Mouse (Mus musculus) midbrain, embryonic 11.5 days (tissue): ENCODE data around the gene Elmo3. TPM values are rescaled to one million over a fixed set of nuclear protein-coding genes. Genes with fewer than 3 reads are reported as not detected.
A peak's percentile ranks its signal among the peaks of the same experiment; 100 is the strongest.

Experiments
- ATAC-seq: fragments of 200-750 bp; cut with Nextera tagmentation; 2 replicates; pipeline ENCODE4 v1.8.0; 2017; ENCODE audit warnings: moderate TSS enrichment, moderate library complexity; ENCODE audit not compliant: low FRiP score
- DNase-seq: peaks from one replicate; pipeline ENCODE4 v3.0.0; 2015; ENCODE audit warnings: low spot score; ENCODE audit errors: missing footprints
- H3K27ac ChIP-seq: fragments of 300-500 bp; sonication (generic); 2 replicates; pipeline ENCODE4 v1.5.1; 2014; ENCODE audit warnings: low read depth, low read length
- H3K27me3 ChIP-seq: fragments of 300-500 bp; sonication (generic); 2 replicates; pipeline ENCODE4 v1.6.1; 2014; ENCODE audit warnings: mild to moderate bottlenecking, low read length, moderate library complexity, mixed read lengths; ENCODE audit not compliant: control insufficient read depth, insufficient read depth
- H3K36me3 ChIP-seq: fragments of 300-500 bp; sonication (generic); 2 replicates; pipeline ENCODE4 v1.6.1; 2014; ENCODE audit warnings: mild to moderate bottlenecking, low read length, moderate library complexity, mixed read lengths; ENCODE audit not compliant: control insufficient read depth, insufficient read depth
- H3K4me1 ChIP-seq: fragments of 300-500 bp; sonication (generic); 2 replicates; pipeline ENCODE4 v1.6.1; 2014; ENCODE audit warnings: low read length; ENCODE audit not compliant: control insufficient read depth, insufficient read depth
- H3K4me2 ChIP-seq: fragments of 300-500 bp; sonication (generic); 2 replicates; pipeline ENCODE4 v1.6.1; 2014; ENCODE audit warnings: mild to moderate bottlenecking, moderate library complexity
- H3K4me3 ChIP-seq: fragments of 300-500 bp; sonication (generic); 2 replicates; pipeline ENCODE4 v1.5.1; 2014; ENCODE audit warnings: low read depth, low read length
- H3K9ac ChIP-seq: fragments of 300-500 bp; sonication (generic); 2 replicates; pipeline ENCODE4 v1.6.1; 2014; ENCODE audit warnings: low read length
- H3K9me3 ChIP-seq: fragments of 300-500 bp; sonication (generic); 2 replicates; pipeline ENCODE4 v1.6.1; 2016; ENCODE audit warnings: low read length; ENCODE audit not compliant: control insufficient read depth
- WGBS: fragments of 180-500 bp; shearing (Covaris S2); extraction: QIAGEN DNeasy Blood & Tissue Kit; methylation state at CpG from one replicate; pipeline ENCODE4 v1.1.7; 2014; 5-methylcytosine and 5-hydroxymethylcytosine counted together
- polyA plus RNA-seq: library from polyadenylated mRNA; unstranded; fragments of >200 nt; fragmentation: Nextera tagmentation; extraction: Ambion mirVana; gene quantifications from 2 replicates; pipeline ENCODE4 v1.2.1, GENCODE M21; 2014

Gene Elmo3
- polyA plus RNA-seq, 1 experiment from 2014 or later = 1.8 TPM

DNA sequence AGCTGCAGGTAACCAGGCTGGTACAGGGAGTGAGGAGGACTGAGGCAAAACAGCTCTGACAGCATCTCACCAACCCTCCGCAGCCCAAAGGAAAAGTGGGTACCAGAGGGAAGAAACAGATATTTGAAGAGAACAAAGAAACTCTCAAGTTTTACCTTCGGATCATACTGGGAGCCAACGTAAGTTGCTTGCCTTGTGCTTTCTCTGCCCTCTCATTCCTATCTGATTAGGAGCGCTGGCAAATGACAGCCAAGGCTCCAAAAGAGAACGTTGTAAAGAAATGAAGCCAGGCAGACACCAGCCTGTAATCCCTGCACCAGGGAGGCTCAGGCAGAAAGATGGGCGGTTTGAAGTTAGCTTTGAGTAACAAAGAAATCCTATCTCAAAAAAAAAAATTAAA lies 21.6 kb downstream of the Elmo3 start:
- Histone ChIP-seq H3K9me3 (no peaks in the 10 kb centered on the region), H3K4me1 (peaks cover 12% of the 10 kb centered on the region), H3K27me3 (no peaks in the 10 kb centered on the region), H3K36me3 (peaks cover 27% of the 10 kb centered on the region), H3K27ac (no peak overlapping the region), H3K9ac (peak overlapping the region; percentile 74), H3K4me2 (peak overlapping the region; percentile 78), H3K4me3 (peak overlapping the region; percentile 77)
- 50% methylated on average over 6 of the region's 6 CpGs for WGBS
- ATAC-seq (no peak), DNase-seq (no peak)

DNA sequence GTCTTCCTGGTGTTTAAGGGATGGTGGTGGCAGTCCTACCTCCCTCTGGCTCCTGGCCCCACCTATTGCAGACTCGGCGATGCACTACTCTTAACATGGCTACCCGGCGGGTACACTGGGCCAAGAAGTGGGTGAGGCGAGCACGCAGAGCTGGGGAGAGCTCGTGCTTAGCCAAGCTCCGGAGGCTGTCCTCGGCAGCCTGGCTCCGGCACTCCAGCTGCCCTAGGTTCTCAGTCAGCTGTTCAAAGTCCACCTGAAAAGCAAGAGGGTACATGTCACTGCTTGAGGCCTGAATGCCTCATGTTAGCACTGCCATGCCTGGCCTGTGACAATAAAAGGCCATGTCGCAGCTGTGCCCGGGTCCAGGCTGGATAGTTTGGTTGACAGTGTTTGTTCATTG lies 24.9 kb downstream of the Elmo3 start:
- Histone ChIP-seq H3K4me3 (no peak overlapping the region), H3K4me1 (peaks cover 10% of the 10 kb centered on the region), H3K9me3 (no peaks in the 10 kb centered on the region), H3K27me3 (no peaks in the 10 kb centered on the region), H3K4me2 (no peak overlapping the region), H3K27ac (no peak overlapping the region), H3K36me3 (peaks cover 34% of the 10 kb centered on the region), H3K9ac (no peak overlapping the region)
- WGBS = 96% methylated on average over 12 of the region's 12 CpGs
- no peak for DNase-seq
- no peak for ATAC-seq

DNA sequence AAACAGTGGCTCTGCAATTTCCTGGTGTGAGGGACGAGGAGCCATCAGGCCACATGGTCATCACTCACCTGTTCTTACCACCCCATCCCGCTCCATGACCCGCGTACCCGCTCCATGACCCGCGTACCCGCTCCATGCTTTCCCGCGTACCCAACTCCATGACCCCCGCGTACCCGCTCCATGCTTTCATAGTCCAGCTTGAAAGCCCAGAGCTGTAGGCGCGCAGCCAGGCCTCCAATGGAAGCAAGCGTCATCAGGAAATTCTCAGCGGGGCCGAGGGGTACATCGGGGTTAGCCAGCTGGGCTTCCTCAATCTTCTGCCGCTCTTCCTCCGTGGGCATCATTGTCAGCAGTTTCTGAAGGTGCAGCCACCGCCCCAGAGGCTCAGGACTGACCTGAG lies 26.1 kb downstream of the Elmo3 start:
- 97% methylated on average over 22 of the region's 22 CpGs for WGBS

DNA sequence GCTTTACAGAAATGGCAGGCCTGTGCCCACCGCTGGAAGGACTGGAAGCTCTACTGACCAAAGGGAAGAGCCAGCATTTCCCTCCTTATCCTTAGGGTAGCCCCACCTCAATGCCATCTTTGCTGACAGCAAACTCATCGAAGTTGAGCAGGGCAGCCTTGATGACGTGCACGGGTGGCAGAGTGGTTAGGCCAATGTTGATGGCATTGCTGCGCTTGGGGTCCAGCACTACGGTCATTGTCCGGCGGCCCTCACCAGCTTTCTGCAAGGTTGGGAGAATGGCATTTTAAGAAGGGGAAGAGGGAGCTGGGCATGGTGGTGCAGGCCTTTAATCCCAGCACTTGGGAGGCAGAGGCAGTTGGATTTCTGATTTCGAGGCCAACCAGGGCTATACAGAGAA lies 26.5 kb downstream of the Elmo3 start:
- H3K9me3 ChIP-seq = no peaks in the 10 kb centered on the region
- no peaks in the 10 kb centered on the region for H3K27me3 ChIP-seq
- H3K36me3 ChIP-seq = peaks cover 34% of the 10 kb centered on the region
- DNase-seq (no peak), ATAC-seq (no peak)
- 94% methylated on average over 9 of the region's 9 CpGs for WGBS
- no peak overlapping the region for H3K9ac ChIP-seq
- H3K4me1 ChIP-seq = peaks cover 6% of the 10 kb centered on the region; the same call in 1 of the 2 replicates
- no peak overlapping the region for H3K4me2 ChIP-seq
- H3K27ac ChIP-seq = no peak overlapping the region
- H3K4me3 ChIP-seq = no peak overlapping the region

More for the DNA sequence above, 26.1 kb downstream of the Elmo3 start:
- DNase-seq (no peak), ATAC-seq (no peak)
- peaks cover 7% of the 10 kb centered on the region; the same call in 1 of the 2 replicates for H3K4me1 ChIP-seq
- H3K27ac ChIP-seq = no peak overlapping the region
- H3K36me3 ChIP-seq = peaks cover 34% of the 10 kb centered on the region
- H3K9me3 ChIP-seq = no peaks in the 10 kb centered on the region
- no peak overlapping the region for H3K4me2 ChIP-seq
- no peak overlapping the region for H3K9ac ChIP-seq
- H3K4me3 ChIP-seq = no peak overlapping the region
- H3K27me3 ChIP-seq = no peaks in the 10 kb centered on the region

DNA sequence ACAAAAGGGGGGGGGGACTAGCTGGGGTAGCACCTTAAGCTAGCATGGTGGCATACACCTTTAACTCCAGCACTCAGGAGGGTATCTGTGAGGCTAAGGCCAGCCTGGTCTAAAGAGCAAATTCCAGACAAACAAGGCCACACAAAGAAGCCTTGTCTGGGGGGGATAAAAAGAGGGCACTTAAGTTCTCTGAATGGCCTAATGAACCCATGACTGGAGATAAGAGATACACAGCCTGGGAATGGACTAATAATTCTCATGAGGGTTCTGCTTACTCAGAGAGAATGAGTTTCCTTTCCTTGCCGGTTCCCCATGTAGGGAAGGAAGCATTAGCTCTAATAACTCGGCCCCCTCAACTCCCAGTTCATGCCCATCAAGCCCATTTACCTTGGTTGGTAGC lies 27.1 kb downstream of the Elmo3 start:
- Histone ChIP-seq H3K4me2 (no peak overlapping the region), H3K9me3 (no peaks in the 10 kb centered on the region), H3K4me1 (no peaks in the 10 kb centered on the region; the same call in 1 of the 2 replicates), H3K27ac (no peak overlapping the region), H3K36me3 (peaks cover 34% of the 10 kb centered on the region), H3K9ac (no peak overlapping the region), H3K27me3 (no peaks in the 10 kb centered on the region), H3K4me3 (no peak overlapping the region)
- DNase-seq = peak; percentile 83
- no peak for ATAC-seq
- 81% methylated on average over 2 of the region's 2 CpGs for WGBS

DNA sequence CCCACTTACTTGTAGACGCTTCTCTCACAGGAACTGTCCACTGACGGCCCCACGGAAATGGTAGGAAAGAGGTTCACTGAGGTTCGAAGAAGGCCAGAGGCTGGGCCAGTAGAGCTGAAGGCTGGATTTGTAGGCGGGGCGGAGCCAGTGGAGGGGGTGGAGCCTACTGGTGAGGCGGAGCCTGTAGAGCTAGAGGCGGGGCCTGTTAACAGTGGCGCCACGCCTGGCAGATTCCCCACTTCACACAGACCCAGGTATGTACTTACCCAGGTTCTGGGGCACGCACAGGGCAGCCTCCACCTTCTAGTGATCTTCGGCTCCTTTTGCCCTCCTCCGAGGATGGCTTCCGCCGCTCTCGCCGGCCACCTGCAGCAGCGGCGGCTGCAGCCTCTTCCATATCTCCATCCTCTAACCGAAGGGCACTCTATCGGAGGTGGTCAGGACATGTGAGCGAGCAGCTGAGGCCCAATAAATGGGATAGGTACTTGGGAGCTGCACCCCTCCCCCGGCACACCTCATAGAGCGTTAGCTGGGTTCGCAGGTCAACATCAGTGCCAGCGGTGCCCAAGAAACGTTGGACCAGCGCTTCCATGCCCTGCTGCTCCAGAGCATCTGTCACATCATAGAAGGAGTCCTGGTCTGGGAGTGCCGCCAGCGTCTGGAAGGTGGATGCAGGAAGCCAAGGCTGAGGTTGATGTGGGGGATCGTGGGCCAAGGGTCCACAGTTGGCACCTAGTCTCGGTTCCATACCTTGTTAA lies 31.2 kb downstream of the Elmo3 start:
- no peaks in the 10 kb centered on the region for H3K27me3 ChIP-seq
- H3K27ac ChIP-seq = no peak overlapping the region
- DNase-seq (no peak), ATAC-seq (peak; percentile 36)
- H3K4me3 ChIP-seq = no peak overlapping the region
- 48% methylated on average over 32 of the region's 32 CpGs for WGBS
- H3K4me2 ChIP-seq = no peak overlapping the region
- H3K9me3 ChIP-seq = no peaks in the 10 kb centered on the region
- no peak overlapping the region for H3K9ac ChIP-seq
- no peaks in the 10 kb centered on the region for H3K4me1 ChIP-seq
- peaks cover 11% of the 10 kb centered on the region for H3K36me3 ChIP-seq

DNA sequence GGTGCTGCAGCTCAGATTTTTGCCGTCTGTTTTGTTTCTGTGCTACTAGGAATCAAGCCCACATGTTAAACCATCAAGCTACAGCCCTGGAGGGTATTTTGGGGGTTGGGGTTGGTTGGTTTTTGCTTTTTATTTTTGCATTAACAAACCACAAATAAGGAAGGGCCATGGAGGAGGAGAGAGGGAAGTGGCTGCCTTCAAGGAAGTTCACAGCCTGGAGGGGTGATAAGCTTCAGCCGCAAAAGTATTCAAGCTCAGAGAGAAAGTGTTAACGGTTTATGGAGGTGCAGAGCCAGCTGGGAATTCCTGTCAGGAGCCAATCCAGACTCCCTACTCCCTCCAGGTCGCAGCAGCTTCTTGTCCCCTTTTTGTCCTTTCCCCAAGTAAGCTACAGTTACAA lies 33.6 kb downstream of the Elmo3 start:
- DNase-seq (no peak), ATAC-seq (no peak)
- WGBS = 65% methylated on average over 4 of the region's 4 CpGs
- Histone ChIP-seq H3K36me3 (peaks cover 3% of the 10 kb centered on the region; the same call in 1 of the 2 replicates), H3K4me1 (no peaks in the 10 kb centered on the region), H3K27ac (no peak overlapping the region), H3K4me3 (no peak overlapping the region), H3K9ac (no peak overlapping the region), H3K27me3 (no peaks in the 10 kb centered on the region), H3K4me2 (no peak overlapping the region), H3K9me3 (no peaks in the 10 kb centered on the region)

DNA sequence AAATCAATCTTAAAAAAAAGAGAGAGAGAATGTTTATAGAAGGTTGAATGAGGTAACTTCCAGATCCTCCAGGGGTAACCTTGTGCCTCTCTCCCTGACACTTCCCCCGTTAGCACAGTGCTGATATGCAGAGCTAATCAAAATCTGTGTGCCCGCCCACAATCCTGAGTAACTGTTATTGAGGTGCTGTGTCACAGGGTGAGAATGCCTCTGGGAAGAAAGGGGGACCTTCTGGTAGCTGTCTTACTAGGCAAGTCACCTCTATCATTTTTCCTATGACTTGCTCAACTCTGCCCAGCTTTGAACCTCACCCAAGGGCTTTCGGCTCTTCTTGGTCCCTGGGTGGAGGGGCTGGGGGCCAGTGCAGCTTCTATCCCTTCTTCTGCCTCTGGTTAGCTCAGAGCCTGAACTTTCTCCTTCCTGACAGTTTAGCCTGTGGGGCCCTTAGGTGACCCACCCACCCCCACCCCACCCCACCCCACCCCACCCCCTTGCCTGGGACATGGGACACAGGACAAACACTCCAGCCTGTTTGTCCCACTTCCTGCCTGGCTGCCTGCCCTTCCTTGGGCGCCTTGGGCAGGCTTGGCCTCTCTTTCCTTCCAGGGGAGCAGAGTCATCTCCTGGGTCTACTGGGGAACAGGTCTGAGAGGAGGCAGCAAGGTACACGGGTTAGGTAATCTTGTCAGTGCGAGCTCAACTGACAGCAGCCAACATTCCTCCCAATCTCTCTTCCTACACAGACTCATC lies 34.7 kb downstream of the Elmo3 start:
- Histone ChIP-seq H3K9ac (no peak overlapping the region), H3K9me3 (no peaks in the 10 kb centered on the region), H3K27me3 (no peaks in the 10 kb centered on the region), H3K27ac (no peak overlapping the region), H3K36me3 (no peaks in the 10 kb centered on the region), H3K4me1 (no peaks in the 10 kb centered on the region), H3K4me3 (no peak overlapping the region), H3K4me2 (no peak overlapping the region)
- no peak for DNase-seq
- 83% methylated on average over 6 of the region's 6 CpGs for WGBS
- ATAC-seq = no peak

DNA sequence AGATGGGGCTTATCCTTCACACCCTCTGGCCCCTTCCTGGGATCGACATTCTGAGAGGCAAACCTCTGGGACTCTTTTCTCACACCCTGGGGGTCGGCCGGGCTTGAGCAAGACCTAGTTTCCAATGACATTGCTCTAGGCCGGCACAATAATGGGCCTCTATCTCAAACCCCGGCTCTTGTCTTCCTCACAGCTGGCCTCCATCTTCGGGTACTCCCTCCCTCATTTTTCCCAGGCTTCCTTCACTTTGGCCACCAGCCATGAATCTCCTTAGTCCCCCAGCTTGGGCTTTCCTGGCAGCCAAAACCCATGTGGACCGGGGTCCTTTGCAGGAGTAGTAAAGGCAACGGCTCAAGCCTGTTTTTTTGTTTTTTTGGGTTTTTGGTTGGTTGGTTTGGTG lies 36.0 kb downstream of the Elmo3 start:
- no peaks in the 10 kb centered on the region for H3K36me3 ChIP-seq
- no peaks in the 10 kb centered on the region for H3K9me3 ChIP-seq
- no peak overlapping the region for H3K4me3 ChIP-seq
- H3K27me3 ChIP-seq = no peaks in the 10 kb centered on the region
- H3K27ac ChIP-seq = no peak overlapping the region
- ATAC-seq = no peak
- no peak for DNase-seq
- no peak overlapping the region for H3K9ac ChIP-seq
- WGBS = 63% methylated on average over 8 of the region's 8 CpGs
- H3K4me1 ChIP-seq = peaks cover 4% of the 10 kb centered on the region
- H3K4me2 ChIP-seq = no peak overlapping the region
